ENCODE assay signal across 23 mouse cellular contexts in the genomic region with DNA sequence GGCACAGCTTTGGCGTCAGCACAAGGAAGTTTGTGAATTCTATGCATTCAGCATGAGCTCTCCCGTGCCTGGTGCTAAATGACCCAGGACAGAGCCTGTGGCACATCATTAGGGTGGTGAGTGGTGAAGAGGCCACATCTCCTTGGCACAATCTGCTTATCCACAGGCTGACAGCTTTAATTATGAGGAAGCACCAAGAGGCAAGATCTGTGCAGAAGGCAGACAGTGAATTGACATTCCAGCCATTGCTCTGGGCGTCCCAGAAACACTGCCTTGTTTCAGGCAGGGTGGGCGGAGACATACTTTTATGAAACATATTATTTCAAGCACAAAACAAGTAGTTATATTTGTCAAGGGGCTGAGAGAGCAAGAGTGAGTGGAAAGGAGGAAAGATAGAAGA. TPM values are rescaled to one million over a fixed set of nuclear protein-coding genes. Genes with fewer than 3 reads are reported as not detected.
DNase-seq lines count a peak whose midpoint lies in the region; ATAC-seq and TF ChIP-seq lines count a peak whose summit lies in the region.
"Had no signal": no experiment of that assay in that cellular context is flagged by ENCODE, and none has a peak within 500 bp of the region (broad histone marks: within the 10 kb centered on the region; RNA-seq: fewer than 3 reads in every experiment).

No protein-coding gene starts in this region.

- intact Hi-C loops in gastrocnemius, adult 2 months (cut with DNase I), result no loop called here
- intact Hi-C loops in gastrocnemius, postnatal 36 days (cut with DNase I), result no loop called here
- intact Hi-C loops in left cerebral cortex, postnatal 10 days (cut with DNase I), result no loop called here
- intact Hi-C loops in left cerebral cortex, postnatal 14 days (cut with DNase I), result no loop called here

- no peaks in the 10 kb centered on the region for H3K9me3 ChIP-seq in kidney, embryonic 15.5 days (replicated peaks)
- H3K9me3 ChIP-seq: heart, embryonic 12.5 days; hindbrain, embryonic 13.5 days; megakaryocyte, embryonic 14.5 days; neural tube, embryonic 12.5 days had no signal

- H3K4me1 ChIP-seq in kidney, embryonic 15.5 days, result peaks cover 8% of the 10 kb centered on the region
- H3K4me1 ChIP-seq: neural tube, embryonic 12.5 days had no signal

- DNase-seq in gastrocnemius, adult 2 months, result no peak
- DNase-seq in gastrocnemius, postnatal 36 days, result no peak
- DNase-seq in kidney, adult 9 months, result peak; percentile 14
- DNase-seq in MN1 (ENCODE audit: low spot score), result peak; percentile 57
- no peak for DNase-seq in left cerebral cortex, postnatal 10 days (ENCODE audit: extremely low spot score in 1 of 2, low spot score in 2 of 2)
- no peak for DNase-seq in left cerebral cortex, postnatal 14 days (ENCODE audit: low spot score in 2 of 2)
- DNase-seq: adrenal gland, postnatal 25 days; B cell, adult 2 months; cerebellum, adult 8-10 months; forebrain, postnatal 0 days; gastrocnemius, postnatal 10 days; layer of hippocampus, adult 9-11 months; liver, postnatal 0 days; right cerebral cortex, postnatal 25 days; thymus, postnatal 14 days had no signal

- no peak overlapping the region for H3K4me3 ChIP-seq in gastrocnemius, adult 2 months
- no peak overlapping the region for H3K4me3 ChIP-seq in kidney, embryonic 15.5 days (replicated peaks)
- H3K4me3 ChIP-seq: heart, embryonic 12.5 days; hindbrain, embryonic 13.5 days; megakaryocyte, embryonic 14.5 days; neural tube, embryonic 12.5 days had no signal

- no peak for TF ChIP-seq CTCF in gastrocnemius, adult 2 months (IDR thresholded peaks at IDR 0.05)

- no peaks in the 10 kb centered on the region; the same call in 1 of the 2 replicates for H3K27me3 ChIP-seq in kidney, embryonic 15.5 days
- H3K27me3 ChIP-seq: hindbrain, embryonic 13.5 days; megakaryocyte, embryonic 14.5 days; neural tube, embryonic 12.5 days had no signal

- peak overlapping the region; percentile 57 for H3K27ac ChIP-seq in gastrocnemius, adult 2 months
- no peak overlapping the region for H3K27ac ChIP-seq in kidney, embryonic 15.5 days
- H3K27ac ChIP-seq: hindbrain, embryonic 13.5 days; neural tube, embryonic 12.5 days; stomach, postnatal 0 days had no signal

- H3K36me3 ChIP-seq in kidney, embryonic 15.5 days, result no peaks in the 10 kb centered on the region
- H3K36me3 ChIP-seq: heart, embryonic 12.5 days; hindbrain, embryonic 13.5 days; neural tube, embryonic 12.5 days had no signal

- H3K9ac ChIP-seq in kidney, embryonic 15.5 days, result no peak overlapping the region
- H3K9ac ChIP-seq: forebrain, postnatal 0 days; heart, embryonic 12.5 days; hindbrain, embryonic 13.5 days; liver, postnatal 0 days; neural tube, embryonic 12.5 days had no signal

- H3K4me2 ChIP-seq in kidney, embryonic 15.5 days, result no peak overlapping the region
- H3K4me2 ChIP-seq: heart, embryonic 12.5 days; hindbrain, embryonic 13.5 days; neural tube, embryonic 12.5 days had no signal

- 57% methylated on average over 4 of the region's 4 CpGs for WGBS in kidney, embryonic 15.5 days

- ATAC-seq in kidney, embryonic 15.5 days (replicated peaks; ENCODE audit: low FRiP score), result no peak
- peak; percentile 45; the same call in 1 of the 2 replicates for ATAC-seq in common myeloid progenitor, adult 5-6 weeks (replicated peaks; ENCODE audit: low read depth, poor library complexity, severe bottlenecking)
- ATAC-seq: forebrain, postnatal 0 days; liver, postnatal 0 days; midbrain, embryonic 16.5 days had no signal

RNA-seq across cellular contexts. Expression of a gene that starts 18.6 kb away (rescaled TPM):
- under 1 TPM; 0.23 to 0.84 TPM for total RNA-seq in gastrocnemius, adult 2 months (2021)
- total RNA-seq in gastrocnemius, postnatal 36 days (2021), result under 1 TPM; 0.10 to 0.51 TPM
- 0.86 and 1.1 TPM in 2 replicates for polyA plus RNA-seq in kidney, embryonic 15.5 days (2015; fragmentation: Nextera tagmentation; extraction: Ambion mirVana)
- 0.14 and 0.29 TPM in 2 replicates for total RNA-seq in common myeloid progenitor, adult 5-6 weeks (2017)
- 10 to 100 TPM; 15.2 to 15.8 TPM for total RNA-seq in left cerebral cortex, postnatal 10 days (2021)
- total RNA-seq in left cerebral cortex, postnatal 14 days (2021), result 10 to 100 TPM; 14.2 to 18.0 TPM

Comparison
In these comparisons a context has a peak if more than half of its experiments do, and no peak if none do; other contexts are left out.
1. DNase-seq: peak in kidney, adult 9 months (single experiment) and MN1 (single experiment); none in gastrocnemius, adult 2 months (single experiment), gastrocnemius, postnatal 36 days (0 of 2), left cerebral cortex, postnatal 10 days (0 of 2) and left cerebral cortex, postnatal 14 days (0 of 2).
2. RNA of a gene that starts 18.6 kb away (total RNA-seq): 14.2 to 18.0 TPM in left cerebral cortex, postnatal 14 days and 15.2 to 15.8 TPM in left cerebral cortex, postnatal 10 days; 0.23 to 0.84 TPM in gastrocnemius, adult 2 months, 0.10 to 0.51 TPM in gastrocnemius, postnatal 36 days and 0.14 to 0.29 TPM in common myeloid progenitor, adult 5-6 weeks; every median in the first group is over 4 times any median in the second.